Mouse (Mus musculus): ENCODE measurements around the gene Slc25a27. TPM values are rescaled to one million over a fixed set of nuclear protein-coding genes. Genes with fewer than 3 reads are reported as not detected.
A peak's percentile ranks its signal among the peaks of the same experiment; 100 is the strongest.

The Slc25a27 gene
- polyA plus RNA-seq, 1 experiment from 2014 or later = 78.7 TPM

DNA sequence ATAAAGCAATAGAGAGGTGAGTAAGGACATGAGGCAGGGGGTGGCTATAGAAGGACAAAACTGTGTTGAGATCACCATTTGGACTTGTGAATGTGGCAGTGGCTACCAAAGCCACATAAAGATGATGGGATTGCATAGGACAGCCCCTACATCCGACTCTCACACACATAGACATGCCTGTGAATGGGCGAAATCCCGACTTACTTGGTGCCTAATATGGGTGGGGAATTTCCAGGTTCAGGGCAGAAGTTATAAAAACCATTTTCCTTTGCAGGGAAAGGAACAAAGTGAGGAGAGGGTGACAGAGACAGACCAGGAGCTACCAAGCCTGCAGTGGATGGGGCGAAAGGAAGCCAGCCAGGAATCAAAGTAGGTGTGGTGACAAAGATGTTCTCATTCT lies 29.9 kb downstream of the Slc25a27 start:
- ATAC-seq (ENCODE audit: low FRiP score, low TSS enrichment) = no peak
- Histone ChIP-seq H3K4me3 (replicated peaks; ENCODE audit: low read depth, low read length) (no peak overlapping the region), H3K27me3 (ENCODE audit: control insufficient read depth, insufficient read depth, low read length) (no peaks in the 10 kb centered on the region), H3K4me2 (ENCODE audit: low read length) (no peak overlapping the region), H3K36me3 (ENCODE audit: control insufficient read depth, insufficient read depth, low read length) (peaks cover 13% of the 10 kb centered on the region), H3K9me3 (ENCODE audit: control insufficient read depth, low read length) (peaks cover 5% of the 10 kb centered on the region; the same call in 1 of the 2 replicates), H3K9ac (replicated peaks; ENCODE audit: low read length) (no peak overlapping the region), H3K27ac (replicated peaks; ENCODE audit: low read depth, low read length) (no peak overlapping the region), H3K4me1 (ENCODE audit: control insufficient read depth, insufficient read depth, low read length) (no peaks in the 10 kb centered on the region)
- 96% methylated on average over 4 of the region's 4 CpGs for WGBS
- DNase-seq = no peak

DNA sequence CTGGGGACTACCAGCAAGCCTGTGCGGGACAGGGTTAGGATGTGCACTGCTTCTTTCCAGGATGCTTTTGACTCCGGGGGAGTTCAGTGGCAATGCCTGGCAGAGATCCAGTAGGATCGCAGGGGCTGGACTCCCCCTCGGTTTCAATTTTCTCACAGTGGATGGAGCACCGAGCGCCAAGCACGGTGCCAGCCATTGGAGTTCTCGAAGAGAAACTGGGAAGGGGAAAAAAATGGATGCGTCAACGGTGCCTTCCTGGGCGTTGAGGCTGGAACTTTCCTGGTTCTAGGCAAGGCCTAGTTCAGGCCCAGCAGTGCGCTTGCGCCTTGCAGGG lies 36.6 kb downstream of the Slc25a27 start:
- H3K9ac ChIP-seq (replicated peaks; ENCODE audit: low read length) = peak overlapping the region; percentile 68; the same call in 1 of the 2 replicates
- no peak for DNase-seq

DNA sequence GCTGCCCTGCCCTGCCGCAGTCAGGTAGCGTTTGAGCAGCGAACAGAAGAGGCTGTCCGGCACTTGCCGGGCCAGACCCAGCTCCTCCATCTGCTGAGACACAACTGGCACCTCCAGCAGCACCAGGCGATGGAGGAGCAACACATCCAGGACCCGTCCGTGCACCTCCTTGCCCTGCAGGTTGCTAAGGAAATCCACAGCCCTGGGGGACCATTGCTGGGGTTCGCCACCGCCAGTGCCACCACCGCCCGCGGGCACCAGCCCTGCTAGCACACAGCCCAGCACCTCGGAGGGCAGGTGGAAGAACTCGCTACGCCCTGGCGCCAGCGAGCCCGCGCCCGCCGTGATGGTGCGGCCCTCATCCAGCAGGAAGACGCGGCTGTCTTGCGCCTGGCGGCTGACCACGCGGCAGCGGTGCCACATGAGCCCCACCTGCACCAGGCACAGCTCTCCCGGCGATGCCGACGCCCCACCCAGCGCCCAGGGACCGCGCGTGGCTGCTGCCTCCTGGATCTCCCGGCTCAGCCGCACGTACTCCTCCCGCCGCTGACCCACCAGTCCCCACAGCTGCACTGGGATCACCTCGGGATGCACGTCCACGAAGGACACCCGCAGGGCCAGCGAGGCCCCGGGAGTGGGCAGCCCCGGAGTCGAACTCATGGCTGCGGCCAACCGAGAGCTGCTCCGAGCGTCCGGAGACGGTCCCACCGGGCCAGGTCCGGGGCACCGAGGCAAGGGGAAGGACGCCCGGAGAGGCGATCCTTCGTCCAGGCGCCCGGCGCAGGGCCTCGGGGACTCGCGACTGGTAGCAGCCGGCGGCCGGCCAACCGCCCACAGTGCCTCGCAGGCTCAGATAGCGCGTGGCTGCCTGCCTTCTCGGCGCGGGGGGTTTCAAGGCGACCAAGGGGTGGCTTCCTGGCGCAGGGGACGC lies 37.3 kb downstream of the Slc25a27 start, which contains the start of gene Tdrd6:
Gene Tdrd6, minus strand, starts transcription at position 804 of the 931 bp plus-strand sequence.
- Histone ChIP-seq H3K4me2 (ENCODE audit: low read length) (peak within 1 kb of the TSS; percentile 75), H3K36me3 (ENCODE audit: control insufficient read depth, insufficient read depth, low read length) (no peaks in the 10 kb centered on the region), H3K27me3 (ENCODE audit: control insufficient read depth, insufficient read depth, low read length) (peaks cover 28% of the 10 kb centered on the region), H3K9ac (replicated peaks; ENCODE audit: low read length) (peak within 1 kb of the TSS; percentile 68), H3K9me3 (ENCODE audit: control insufficient read depth, low read length) (no peaks in the 10 kb centered on the region), H3K4me3 (replicated peaks; ENCODE audit: low read depth, low read length) (peak within 1 kb of the TSS; percentile 45), H3K27ac (replicated peaks; ENCODE audit: low read depth, low read length) (no peak within 1 kb of the TSS), H3K4me1 (ENCODE audit: control insufficient read depth, insufficient read depth, low read length) (peaks cover 8% of the 10 kb centered on the region)
- ATAC-seq (ENCODE audit: low FRiP score, low TSS enrichment) (peak; percentile 69), DNase-seq (peak; percentile 60)
- 3% methylated on average over 83 of the region's 83 CpGs for WGBS

More for the DNA sequence above, 36.6 kb downstream of the Slc25a27 start:
- 52% methylated on average over 13 of the region's 13 CpGs for WGBS
- no peak; the same call in 1 of the 2 replicates for ATAC-seq (ENCODE audit: low FRiP score, low TSS enrichment)
- H3K27me3 ChIP-seq (ENCODE audit: control insufficient read depth, insufficient read depth, low read length) = peaks cover 28% of the 10 kb centered on the region
- H3K4me1 ChIP-seq (ENCODE audit: control insufficient read depth, insufficient read depth, low read length) = peaks cover 8% of the 10 kb centered on the region
- H3K9me3 ChIP-seq (ENCODE audit: control insufficient read depth, low read length) = no peaks in the 10 kb centered on the region
- no peak overlapping the region for H3K27ac ChIP-seq (replicated peaks; ENCODE audit: low read depth, low read length)
- H3K4me3 ChIP-seq (replicated peaks; ENCODE audit: low read depth, low read length) = peak overlapping the region; percentile 45; the same call in 1 of the 2 replicates
- H3K4me2 ChIP-seq (ENCODE audit: low read length) = peak overlapping the region; percentile 75
- no peaks in the 10 kb centered on the region for H3K36me3 ChIP-seq (ENCODE audit: control insufficient read depth, insufficient read depth, low read length)

DNA sequence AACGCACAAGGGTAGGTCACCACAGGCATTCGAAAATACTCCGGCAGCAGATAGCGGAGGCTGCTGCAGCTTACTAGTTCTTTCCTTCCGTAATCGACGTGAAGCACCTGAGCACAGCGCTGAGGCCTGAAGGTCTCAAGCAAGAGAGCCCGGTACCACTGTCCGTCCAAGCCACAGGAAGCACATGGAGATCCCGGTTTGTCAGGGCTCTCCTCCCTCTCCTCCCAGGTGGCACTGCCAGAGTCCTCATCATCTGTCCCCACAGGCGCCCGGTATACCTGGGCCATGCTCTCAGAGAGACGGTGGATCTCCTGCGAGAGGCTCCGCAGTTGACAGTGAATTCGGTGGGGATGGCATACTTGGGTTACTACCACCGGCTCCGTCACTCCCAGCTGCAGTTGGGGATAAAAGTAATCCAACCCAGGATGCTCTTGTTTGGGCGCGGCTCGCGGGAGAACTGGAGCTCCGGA lies 38.0 kb downstream of the Slc25a27 start:
- Histone ChIP-seq H3K36me3 (ENCODE audit: control insufficient read depth, insufficient read depth, low read length) (no peaks in the 10 kb centered on the region), H3K4me3 (replicated peaks; ENCODE audit: low read depth, low read length) (peak overlapping the region; percentile 45), H3K9me3 (ENCODE audit: control insufficient read depth, low read length) (no peaks in the 10 kb centered on the region), H3K27ac (replicated peaks; ENCODE audit: low read depth, low read length) (no peak overlapping the region), H3K27me3 (ENCODE audit: control insufficient read depth, insufficient read depth, low read length) (peaks cover 28% of the 10 kb centered on the region), H3K4me1 (ENCODE audit: control insufficient read depth, insufficient read depth, low read length) (peaks cover 8% of the 10 kb centered on the region), H3K9ac (replicated peaks; ENCODE audit: low read length) (peak overlapping the region; percentile 68; the same call in 1 of the 2 replicates), H3K4me2 (ENCODE audit: low read length) (peak overlapping the region; percentile 75)
- ATAC-seq (ENCODE audit: low FRiP score, low TSS enrichment) (0 out of 2 replicates have a peak, but pooled peaks have one; percentile 29), DNase-seq (no peak)
- 19% methylated on average over 24 of the region's 24 CpGs for WGBS

DNA sequence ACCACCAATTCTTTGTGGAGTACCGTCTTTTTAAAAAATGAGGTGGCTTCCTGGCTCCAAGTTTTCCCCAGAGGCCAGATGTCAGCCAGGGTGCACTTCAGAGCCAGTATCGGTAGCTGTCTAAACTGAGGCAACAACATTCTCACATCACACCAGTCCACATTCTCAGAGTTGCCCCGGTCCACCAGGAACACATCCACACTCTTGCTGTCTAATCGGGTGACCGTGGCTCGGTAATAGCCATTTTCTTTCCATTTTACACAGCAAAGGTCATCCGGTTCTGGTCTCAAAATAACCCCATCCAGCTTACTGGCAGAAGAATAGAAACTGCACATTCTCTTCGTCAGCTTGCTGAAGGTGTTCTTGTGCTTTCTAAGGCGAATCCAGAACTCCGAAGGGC lies 38.8 kb downstream of the Slc25a27 start:
- DNase-seq (no peak), ATAC-seq (ENCODE audit: low FRiP score, low TSS enrichment) (no peak)
- Histone ChIP-seq H3K27ac (replicated peaks; ENCODE audit: low read depth, low read length) (no peak overlapping the region), H3K4me3 (replicated peaks; ENCODE audit: low read depth, low read length) (no peak overlapping the region), H3K4me2 (ENCODE audit: low read length) (no peak overlapping the region), H3K9me3 (ENCODE audit: control insufficient read depth, low read length) (no peaks in the 10 kb centered on the region), H3K27me3 (ENCODE audit: control insufficient read depth, insufficient read depth, low read length) (peaks cover 28% of the 10 kb centered on the region), H3K9ac (replicated peaks; ENCODE audit: low read length) (no peak overlapping the region), H3K4me1 (ENCODE audit: control insufficient read depth, insufficient read depth, low read length) (peaks cover 8% of the 10 kb centered on the region), H3K36me3 (ENCODE audit: control insufficient read depth, insufficient read depth, low read length) (no peaks in the 10 kb centered on the region)
- WGBS = 96% methylated on average over 10 of the region's 10 CpGs

DNA sequence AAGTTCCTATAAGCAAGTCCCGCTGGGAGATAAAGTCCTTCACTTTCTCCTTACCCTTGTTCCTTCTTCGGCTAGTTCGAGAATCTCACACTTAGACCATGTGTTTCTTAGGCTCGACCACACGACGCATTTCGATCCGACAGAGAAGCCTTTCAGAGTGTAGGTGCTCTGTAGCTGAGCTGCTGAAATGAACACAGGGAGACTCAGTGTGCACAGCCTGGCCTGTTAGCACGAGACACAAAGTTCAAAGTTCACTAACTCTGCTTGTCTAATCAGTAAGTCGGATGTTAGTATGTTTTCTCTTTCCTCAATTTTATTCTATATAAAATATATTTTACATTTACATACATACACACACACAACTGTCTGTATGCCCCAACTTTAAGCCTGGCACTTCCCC lies 44.9 kb downstream of the Slc25a27 start:
- Histone ChIP-seq H3K9ac (replicated peaks; ENCODE audit: low read length) (no peak overlapping the region), H3K4me2 (ENCODE audit: low read length) (no peak overlapping the region), H3K4me3 (replicated peaks; ENCODE audit: low read depth, low read length) (no peak overlapping the region), H3K4me1 (ENCODE audit: control insufficient read depth, insufficient read depth, low read length) (no peaks in the 10 kb centered on the region), H3K36me3 (ENCODE audit: control insufficient read depth, insufficient read depth, low read length) (no peaks in the 10 kb centered on the region), H3K9me3 (ENCODE audit: control insufficient read depth, low read length) (no peaks in the 10 kb centered on the region), H3K27ac (replicated peaks; ENCODE audit: low read depth, low read length) (no peak overlapping the region), H3K27me3 (ENCODE audit: control insufficient read depth, insufficient read depth, low read length) (no peaks in the 10 kb centered on the region)
- 92% methylated on average over 10 of the region's 10 CpGs for WGBS
- ATAC-seq (ENCODE audit: low FRiP score, low TSS enrichment) = no peak
- DNase-seq = no peak

DNA sequence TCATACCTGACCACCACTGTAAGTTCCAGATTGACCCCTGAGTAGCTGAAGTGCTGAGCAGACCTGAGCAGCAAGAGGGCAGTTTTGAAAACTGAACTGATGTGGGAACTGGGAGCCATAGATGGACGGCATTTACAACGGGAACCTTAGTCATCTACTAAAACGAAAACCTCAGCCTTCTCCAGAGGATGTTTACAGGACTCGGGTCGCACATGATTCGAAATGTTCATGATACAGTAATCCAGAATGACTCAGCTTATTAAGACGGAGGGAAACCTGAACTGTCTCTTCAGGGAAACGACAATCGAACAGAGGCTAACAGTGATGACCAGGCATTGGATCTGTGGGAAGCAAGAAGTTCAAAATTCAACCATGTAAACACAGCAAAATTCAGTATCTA lies 47.9 kb downstream of the Slc25a27 start:
- WGBS = 94% methylated on average over 9 of the region's 9 CpGs
- H3K27me3 ChIP-seq (ENCODE audit: control insufficient read depth, insufficient read depth, low read length) = no peaks in the 10 kb centered on the region

DNA sequence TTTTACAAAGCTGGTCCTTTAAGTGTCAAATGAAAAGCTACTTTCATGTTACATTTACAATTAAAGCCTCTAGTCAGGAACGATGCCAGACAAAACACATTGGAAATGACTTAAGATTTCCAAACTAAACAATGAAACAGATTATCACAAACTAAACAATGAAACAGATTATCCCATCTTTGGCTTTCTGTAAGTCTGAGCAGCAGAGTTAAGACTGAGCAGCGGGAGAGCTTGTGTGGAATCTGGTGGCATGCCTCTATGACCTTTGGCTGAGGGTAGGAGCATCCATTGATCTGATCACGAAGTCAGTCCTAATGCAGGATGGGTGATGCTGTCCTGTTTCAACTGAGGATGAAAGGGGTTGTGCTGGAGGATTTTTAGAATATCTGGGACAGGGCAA lies 54.8 kb downstream of the Slc25a27 start:
- Histone ChIP-seq H3K4me1 (ENCODE audit: control insufficient read depth, insufficient read depth, low read length) (no peaks in the 10 kb centered on the region), H3K27ac (replicated peaks; ENCODE audit: low read depth, low read length) (no peak overlapping the region), H3K4me3 (replicated peaks; ENCODE audit: low read depth, low read length) (no peak overlapping the region), H3K9me3 (ENCODE audit: control insufficient read depth, low read length) (no peaks in the 10 kb centered on the region), H3K9ac (replicated peaks; ENCODE audit: low read length) (no peak overlapping the region), H3K36me3 (ENCODE audit: control insufficient read depth, insufficient read depth, low read length) (no peaks in the 10 kb centered on the region), H3K27me3 (ENCODE audit: control insufficient read depth, insufficient read depth, low read length) (no peaks in the 10 kb centered on the region), H3K4me2 (ENCODE audit: low read length) (no peak overlapping the region)
- ATAC-seq (ENCODE audit: low FRiP score, low TSS enrichment) (no peak), DNase-seq (no peak)
- WGBS = 57% methylated on average over 3 of the region's 3 CpGs

More for the DNA sequence above, 47.9 kb downstream of the Slc25a27 start:
- Histone ChIP-seq H3K4me3 (replicated peaks; ENCODE audit: low read depth, low read length) (no peak overlapping the region), H3K36me3 (ENCODE audit: control insufficient read depth, insufficient read depth, low read length) (no peaks in the 10 kb centered on the region), H3K4me1 (ENCODE audit: control insufficient read depth, insufficient read depth, low read length) (no peaks in the 10 kb centered on the region), H3K9ac (replicated peaks; ENCODE audit: low read length) (no peak overlapping the region), H3K4me2 (ENCODE audit: low read length) (no peak overlapping the region), H3K27ac (replicated peaks; ENCODE audit: low read depth, low read length) (no peak overlapping the region), H3K9me3 (ENCODE audit: control insufficient read depth, low read length) (no peaks in the 10 kb centered on the region)
- DNase-seq = no peak
- no peak for ATAC-seq (ENCODE audit: low FRiP score, low TSS enrichment)

Data from midbrain, embryonic 14.5 days (tissue).